Comparison of ENCODE assay signal across 13 mouse cellular contexts in the genomic region with DNA sequence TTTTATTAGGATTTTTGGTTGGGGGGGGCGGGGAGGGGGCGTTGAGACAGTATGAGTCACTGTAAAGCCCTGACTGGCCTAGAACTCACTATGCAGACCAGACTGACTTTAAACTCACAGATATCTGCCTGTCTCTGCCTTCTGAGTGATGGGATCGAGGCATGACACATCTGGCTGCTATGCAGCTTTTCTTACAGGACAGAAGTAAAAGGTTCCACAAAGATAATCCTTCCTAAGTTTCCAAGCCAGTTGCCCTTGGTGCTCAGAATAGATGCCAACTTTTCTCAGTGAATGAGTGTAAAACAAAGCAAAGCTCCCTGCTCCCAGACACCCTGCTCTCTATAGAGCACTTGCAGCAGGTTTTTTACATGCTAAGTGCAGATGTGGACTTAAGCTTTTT.
"Had no signal": no experiment of that assay in that cellular context is flagged by ENCODE, and none has a peak within 500 bp of the region (broad histone marks: within the 10 kb centered on the region; RNA-seq: fewer than 3 reads in every experiment).

No protein-coding gene starts in this region.

- DNase-seq: gastrocnemius, postnatal 10 days; gastrocnemius, postnatal 25 days; heart, adult 11 months; heart, adult 2 months; heart, postnatal 14 days; heart, postnatal 36 days; kidney, adult 11 months; kidney, adult 8-10 months; kidney, postnatal 10 days; kidney, postnatal 4 days; liver; liver, embryonic 13.5 days; liver, postnatal 0 days had no signal
